1 mouse cellular context compared by ENCODE assay signal in genomic region chr7:27332353-27333199, GRCm38 (mm10).
TF ChIP-seq lines count a peak whose summit lies in the region.

No protein-coding gene starts in this region.

TF ChIP-seq in CH12.LX, 34 proteins besides CTCF, POLR2A, EP300 and RAD21 (continued from another document):
- TF ChIP-seq E2F4 (IDR thresholded peaks at IDR 0.05; ENCODE audit: insufficient replicate concordance, low read depth, low read length) (no peak), HCFC1 (IDR thresholded peaks at IDR 0.05; ENCODE audit: low read depth, low read length) (peak; percentile 48), MAFK (IDR thresholded peaks at IDR 0.05; ENCODE audit: insufficient replicate concordance, low read length) (no peak), ZMIZ1 (IDR thresholded peaks at IDR 0.05; ENCODE audit: low read depth, low read length) (no peak), MEF2A (IDR thresholded peaks at IDR 0.05; ENCODE audit: borderline replicate concordance, low read depth, low read length) (0 out of 2 replicates have a peak, but pooled peaks have one; percentile 37), GABPA (IDR thresholded peaks at IDR 0.05; ENCODE audit: insufficient replicate concordance, low read depth, low read length) (no peak), PAX5 (IDR thresholded peaks at IDR 0.05; ENCODE audit: low read length) (no peak), MAZ (IDR thresholded peaks at IDR 0.05; ENCODE audit: low read depth, low read length) (peak; percentile 66)
